Mouse (Mus musculus): ENCODE measurements around the gene Mettl6. TPM values are rescaled to one million over a fixed set of nuclear protein-coding genes. Genes with fewer than 3 reads are reported as not detected.
"Not testable (repeated sequence)": the region's sequence is repeated elsewhere in the genome, so short reads cannot be mapped to it uniquely, and the experiment has no call there.

Gene Mettl6
- polyA plus RNA-seq, 1 experiment, result 18.8 TPM

- Histone ChIP-seq H3K27ac (ENCODE audit: insufficient read depth, low read length) (no peak overlapping the region), H3K4me1 (ENCODE audit: control insufficient read depth, insufficient read depth, low read length) (no peaks in the 10 kb centered on the region), H3K4me3 (ENCODE audit: insufficient read depth, low read length) (no peak overlapping the region)
- TF ChIP-seq CTCF (IDR thresholded peaks at IDR 0.05; ENCODE audit: extremely low read depth, insufficient read depth, low read length), result no peak
- no peak for TF ChIP-seq POLR2A (IDR thresholded peaks at IDR 0.05; ENCODE audit: extremely low read depth, insufficient read depth, low read length)
These were observed 6.8 kb downstream of the Mettl6 start for GRCm38 (mm10) chr14:31488055-31488454.

GRCm38 (mm10) chr14:31486465-31486864 lies 8.4 kb downstream of the Mettl6 start:
- Histone ChIP-seq H3K4me3 (ENCODE audit: insufficient read depth, low read length) (no peak overlapping the region), H3K4me1 (ENCODE audit: control insufficient read depth, insufficient read depth, low read length) (no peaks in the 10 kb centered on the region), H3K27ac (ENCODE audit: insufficient read depth, low read length) (no peak overlapping the region)
- TF ChIP-seq POLR2A (IDR thresholded peaks at IDR 0.05; ENCODE audit: extremely low read depth, insufficient read depth, low read length), result no peak
- no peak for TF ChIP-seq CTCF (IDR thresholded peaks at IDR 0.05; ENCODE audit: extremely low read depth, insufficient read depth, low read length)

GRCm38 (mm10) chr14:31482417-31482816 lies 12.4 kb downstream of the Mettl6 start:
- no peak overlapping the region for H3K27ac ChIP-seq (ENCODE audit: insufficient read depth, low read length)
- TF ChIP-seq CTCF (IDR thresholded peaks at IDR 0.05; ENCODE audit: extremely low read depth, insufficient read depth, low read length), result no peak
- no peak for TF ChIP-seq POLR2A (IDR thresholded peaks at IDR 0.05; ENCODE audit: extremely low read depth, insufficient read depth, low read length)
- H3K4me3 ChIP-seq (ENCODE audit: insufficient read depth, low read length), result no peak overlapping the region
- H3K4me1 ChIP-seq (ENCODE audit: control insufficient read depth, insufficient read depth, low read length), result no peaks in the 10 kb centered on the region

- TF ChIP-seq CTCF (IDR thresholded peaks at IDR 0.05; ENCODE audit: extremely low read depth, insufficient read depth, low read length), result no peak
- TF ChIP-seq POLR2A (IDR thresholded peaks at IDR 0.05; ENCODE audit: extremely low read depth, insufficient read depth, low read length), result no peak
- no peak overlapping the region for H3K4me3 ChIP-seq (ENCODE audit: insufficient read depth, low read length)
- H3K27ac ChIP-seq (ENCODE audit: insufficient read depth, low read length), result no peak overlapping the region
These were observed 21.5 kb downstream of the Mettl6 start for GRCm38 (mm10) chr14:31473297-31473696.

GRCm38 (mm10) chr14:31472451-31473061 lies 22.3 kb downstream of the Mettl6 start:
- H3K4me3 ChIP-seq (ENCODE audit: insufficient read depth, low read length), result no peak overlapping the region
- no peak for TF ChIP-seq POLR2A (IDR thresholded peaks at IDR 0.05; ENCODE audit: extremely low read depth, insufficient read depth, low read length)
- peak; percentile 31; the same call in 1 of the 2 replicates for TF ChIP-seq CTCF (IDR thresholded peaks at IDR 0.05; ENCODE audit: extremely low read depth, insufficient read depth, low read length)

More at GRCm38 (mm10) chr14:31473297-31473696, 21.5 kb downstream of the Mettl6 start:
- H3K4me1 ChIP-seq (ENCODE audit: control insufficient read depth, insufficient read depth, low read length), result no peaks in the 10 kb centered on the region

GRCm38 (mm10) chr14:31469711-31470110 lies 25.1 kb downstream of the Mettl6 start:
- no peaks in the 10 kb centered on the region for H3K4me1 ChIP-seq (ENCODE audit: control insufficient read depth, insufficient read depth, low read length)
- no peak overlapping the region for H3K27ac ChIP-seq (ENCODE audit: insufficient read depth, low read length)
- H3K4me3 ChIP-seq (ENCODE audit: insufficient read depth, low read length), result no peak overlapping the region
- TF ChIP-seq CTCF (IDR thresholded peaks at IDR 0.05; ENCODE audit: extremely low read depth, insufficient read depth, low read length) (0 out of 2 replicates have a peak, but pooled peaks have one; percentile 14), POLR2A (IDR thresholded peaks at IDR 0.05; ENCODE audit: extremely low read depth, insufficient read depth, low read length) (no peak)

More at GRCm38 (mm10) chr14:31472451-31473061, 22.3 kb downstream of the Mettl6 start:
- Histone ChIP-seq H3K27ac (ENCODE audit: insufficient read depth, low read length) (no peak overlapping the region), H3K4me1 (ENCODE audit: control insufficient read depth, insufficient read depth, low read length) (no peaks in the 10 kb centered on the region)

- Histone ChIP-seq H3K27ac (ENCODE audit: insufficient read depth, low read length) (no peak overlapping the region), H3K4me3 (ENCODE audit: insufficient read depth, low read length) (no peak overlapping the region), H3K4me1 (ENCODE audit: control insufficient read depth, insufficient read depth, low read length) (no peaks in the 10 kb centered on the region)
- TF ChIP-seq CTCF (IDR thresholded peaks at IDR 0.05; ENCODE audit: extremely low read depth, insufficient read depth, low read length) (0 out of 2 replicates have a peak, but pooled peaks have one; percentile 21), POLR2A (IDR thresholded peaks at IDR 0.05; ENCODE audit: extremely low read depth, insufficient read depth, low read length) (no peak)
These were observed 30.7 kb downstream of the Mettl6 start for GRCm38 (mm10) chr14:31464176-31464575.

- Histone ChIP-seq H3K4me3 (ENCODE audit: insufficient read depth, low read length) (no peak overlapping the region), H3K4me1 (ENCODE audit: control insufficient read depth, insufficient read depth, low read length) (no peaks in the 10 kb centered on the region), H3K27ac (ENCODE audit: insufficient read depth, low read length) (no peak overlapping the region)
- TF ChIP-seq POLR2A (IDR thresholded peaks at IDR 0.05; ENCODE audit: extremely low read depth, insufficient read depth, low read length) (no peak), CTCF (IDR thresholded peaks at IDR 0.05; ENCODE audit: extremely low read depth, insufficient read depth, low read length) (no peak)
These were observed 32.0 kb downstream of the Mettl6 start for GRCm38 (mm10) chr14:31462886-31463285.

GRCm38 (mm10) chr14:31462226-31462625 lies 32.6 kb downstream of the Mettl6 start:
- not testable (repeated sequence) for H3K4me1 ChIP-seq (ENCODE audit: control insufficient read depth, insufficient read depth, low read length); H3K4me3 ChIP-seq (ENCODE audit: insufficient read depth, low read length); H3K27ac ChIP-seq (ENCODE audit: insufficient read depth, low read length)

- H3K27ac ChIP-seq (ENCODE audit: insufficient read depth, low read length), result no peak overlapping the region
- TF ChIP-seq CTCF (IDR thresholded peaks at IDR 0.05; ENCODE audit: extremely low read depth, insufficient read depth, low read length), result no peak
- TF ChIP-seq POLR2A (IDR thresholded peaks at IDR 0.05; ENCODE audit: extremely low read depth, insufficient read depth, low read length), result no peak
- no peak overlapping the region for H3K4me3 ChIP-seq (ENCODE audit: insufficient read depth, low read length)
- H3K4me1 ChIP-seq (ENCODE audit: control insufficient read depth, insufficient read depth, low read length), result no peaks in the 10 kb centered on the region
These were observed 36.8 kb downstream of the Mettl6 start for GRCm38 (mm10) chr14:31458006-31458405.
